Mouse (Mus musculus) forebrain, embryonic 10.5 days (tissue): ENCODE data around the gene Cetn4. TPM values are rescaled to one million over a fixed set of nuclear protein-coding genes. Genes with fewer than 3 reads are reported as not detected.

Source experiments
- DNase-seq: peaks from one replicate; pipeline ENCODE4 v3.0.0-alpha.2; 2017; ENCODE audit warnings: low spot score; ENCODE audit errors: extremely low spot score
- H3K27ac ChIP-seq: fragments of 300-500 bp; sonication (generic); 2 replicates; pipeline ENCODE4 v1.5.1; 2016; ENCODE audit warnings: mild to moderate bottlenecking
- H3K27me3 ChIP-seq: fragments of 300-500 bp; sonication (generic); 2 replicates; pipeline ENCODE4 v1.6.1; 2016; ENCODE audit warnings: mild to moderate bottlenecking; ENCODE audit not compliant: poor library complexity, severe bottlenecking
- H3K36me3 ChIP-seq: fragments of 300-500 bp; sonication (generic); replicated peaks from 2 replicates; pipeline ENCODE4 v1.6.1; 2016; ENCODE audit warnings: mild to moderate bottlenecking, moderate library complexity
- H3K4me1 ChIP-seq: fragments of 300-500 bp; sonication (generic); 2 replicates; pipeline ENCODE4 v1.6.1; 2016
- H3K4me3 ChIP-seq: fragments of 300-500 bp; sonication (generic); 2 replicates; pipeline ENCODE4 v1.5.1; 2016; ENCODE audit warnings: mild to moderate bottlenecking, moderate library complexity
- H3K9me3 ChIP-seq: fragments of 300-500 bp; sonication (generic); 2 replicates; pipeline ENCODE4 v1.6.1; 2016; ENCODE audit warnings: mild to moderate bottlenecking, moderate library complexity
- WGBS: fragments of 180-500 bp; shearing (Covaris S2); methylation state at CpG from one replicate; pipeline ENCODE4 v1.1.7; 2016; 5-methylcytosine and 5-hydroxymethylcytosine counted together
- polyA plus RNA-seq: library from polyadenylated mRNA; unstranded; fragments of >200 nt; fragmentation: Nextera tagmentation; extraction: Ambion mirVana; gene quantifications from 2 replicates; pipeline ENCODE4 v1.2.1, GENCODE M21; 2016

Gene Cetn4
- polyA plus RNA-seq, result 2.4 and 2.7 TPM in 2 replicates

DNA sequence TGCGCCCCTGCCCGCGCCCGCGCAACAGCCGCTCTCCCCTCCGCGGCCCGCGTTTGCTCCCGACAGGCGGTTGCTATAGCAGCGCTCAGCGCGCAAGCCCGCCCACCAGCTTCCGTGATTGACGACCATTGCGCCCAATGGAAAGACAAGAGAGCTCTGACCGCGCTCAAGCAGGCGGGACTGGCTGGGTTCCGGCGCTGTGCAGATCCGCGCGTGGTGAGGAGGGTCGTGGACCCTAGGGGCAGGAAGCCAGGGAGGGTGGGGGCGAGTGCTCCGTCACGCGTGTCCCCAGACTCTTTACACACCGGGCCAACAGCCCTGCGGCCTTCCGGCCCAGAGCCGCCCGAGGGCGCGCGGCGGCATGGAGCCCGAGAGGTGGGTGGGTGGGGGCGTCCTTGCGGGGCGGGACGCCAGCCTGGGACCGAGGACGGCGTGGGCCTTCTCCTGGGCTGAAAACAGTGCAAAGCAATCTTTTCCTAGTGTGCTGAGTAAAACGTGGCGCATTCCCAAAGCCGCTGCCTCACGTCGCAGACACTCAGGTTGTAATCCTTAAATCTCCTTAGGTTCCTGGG, at the start of gene Cetn4, which contains the start of gene Bbs12:
Gene Cetn4, minus strand, starts transcription at position 339 of the 572 bp plus-strand sequence.
Gene Bbs12, plus strand, starts transcription at position 185 of the 572 bp plus-strand sequence.
- peak within 1 kb of the TSS; percentile 98 for H3K27ac ChIP-seq
- no peaks in the 10 kb centered on the region; the same call in 1 of the 2 replicates for H3K36me3 ChIP-seq
- no peaks in the 10 kb centered on the region for H3K27me3 ChIP-seq
- H3K4me1 ChIP-seq, result peaks cover 19% of the 10 kb centered on the region
- no peaks in the 10 kb centered on the region for H3K9me3 ChIP-seq
- peak within 1 kb of the TSS; percentile 92 for H3K4me3 ChIP-seq
- DNase-seq, result peak; percentile 97
- WGBS, result under 1% methylated on average over 54 of the region's 54 CpGs

DNA sequence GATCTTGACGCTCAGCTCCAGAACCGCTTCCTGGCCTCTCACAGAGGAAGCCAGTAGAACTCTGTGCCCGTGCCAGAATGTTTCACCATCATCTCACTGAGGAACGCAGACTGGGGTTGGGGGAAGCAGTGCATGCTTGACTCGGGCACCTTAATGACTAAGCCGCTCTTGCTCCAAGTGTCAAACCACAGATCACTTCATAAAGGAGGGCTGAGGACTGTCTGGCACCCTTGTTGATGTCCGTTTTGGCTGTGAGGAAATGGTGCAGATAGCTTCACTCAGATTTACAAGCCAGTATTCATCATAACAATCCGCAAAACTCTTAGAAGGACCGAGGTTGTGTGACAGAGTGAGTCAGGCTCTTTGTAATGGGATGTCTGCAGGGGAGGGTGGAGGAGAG, 48.2 kb upstream of the Cetn4 start:
- Histone ChIP-seq H3K27me3 (no peaks in the 10 kb centered on the region), H3K36me3 (no peaks in the 10 kb centered on the region), H3K9me3 (no peaks in the 10 kb centered on the region), H3K4me3 (no peak overlapping the region), H3K27ac (no peak overlapping the region), H3K4me1 (no peaks in the 10 kb centered on the region)
- DNase-seq, result no peak
- WGBS, result 89% methylated on average over 9 of the region's 9 CpGs

DNA sequence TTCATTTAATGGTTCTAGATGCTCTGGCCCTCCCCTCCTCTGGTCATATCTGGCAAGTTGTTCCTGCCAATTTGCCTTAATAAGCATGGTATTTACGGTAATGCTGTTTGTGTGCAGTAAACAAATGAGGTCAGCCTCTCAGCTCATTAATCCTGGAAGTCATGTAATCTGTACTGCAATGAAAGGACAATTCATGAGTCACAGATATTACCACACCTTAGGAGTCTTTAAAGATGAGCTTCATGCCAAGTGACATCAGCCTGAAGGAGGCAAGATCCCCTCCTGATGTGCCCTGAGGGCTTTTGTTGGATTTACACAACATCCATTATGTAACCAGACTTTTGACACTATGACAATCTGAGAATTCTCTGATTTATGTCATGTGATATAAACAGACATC, 42.2 kb upstream of the Cetn4 start:
- Histone ChIP-seq H3K36me3 (no peaks in the 10 kb centered on the region), H3K4me3 (no peak overlapping the region), H3K4me1 (peaks cover 4% of the 10 kb centered on the region; the same call in 1 of the 2 replicates), H3K27ac (no peak overlapping the region), H3K9me3 (no peaks in the 10 kb centered on the region), H3K27me3 (peaks cover 17% of the 10 kb centered on the region)
- WGBS, result 90% methylated on average over 1 of the region's 1 CpGs
- no peak for DNase-seq

DNA sequence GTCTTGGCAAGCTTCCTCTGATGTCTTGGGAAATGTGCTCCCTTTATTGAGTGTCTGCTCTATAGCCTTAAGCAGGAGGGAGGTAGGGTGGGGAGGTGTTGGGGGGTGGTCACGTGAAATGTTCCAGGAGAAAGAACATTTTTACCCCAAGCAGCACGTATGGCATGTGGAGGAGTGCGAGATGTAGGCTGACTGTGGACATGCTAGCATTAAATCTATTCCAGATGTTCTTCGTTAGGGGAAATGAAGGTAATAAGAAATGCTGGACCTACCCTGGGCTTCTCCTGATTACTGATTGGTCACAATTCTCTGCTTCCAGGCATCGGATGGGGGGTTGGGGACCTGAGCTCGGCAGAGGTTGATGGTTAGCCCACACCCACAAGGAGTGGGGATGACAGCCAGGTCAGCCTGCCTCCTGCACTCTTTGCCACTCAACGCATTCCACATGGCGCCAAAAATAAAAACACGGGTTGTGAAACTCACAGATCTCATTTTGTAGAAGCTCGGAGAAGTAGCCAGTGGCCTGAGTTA, 41.5 kb upstream of the Cetn4 start:
- Histone ChIP-seq H3K4me1 (peaks cover 6% of the 10 kb centered on the region), H3K36me3 (no peaks in the 10 kb centered on the region), H3K27ac (no peak overlapping the region), H3K4me3 (no peak overlapping the region), H3K27me3 (peaks cover 25% of the 10 kb centered on the region), H3K9me3 (no peaks in the 10 kb centered on the region)
- no peak for DNase-seq
- WGBS, result 79% methylated on average over 10 of the region's 10 CpGs

DNA sequence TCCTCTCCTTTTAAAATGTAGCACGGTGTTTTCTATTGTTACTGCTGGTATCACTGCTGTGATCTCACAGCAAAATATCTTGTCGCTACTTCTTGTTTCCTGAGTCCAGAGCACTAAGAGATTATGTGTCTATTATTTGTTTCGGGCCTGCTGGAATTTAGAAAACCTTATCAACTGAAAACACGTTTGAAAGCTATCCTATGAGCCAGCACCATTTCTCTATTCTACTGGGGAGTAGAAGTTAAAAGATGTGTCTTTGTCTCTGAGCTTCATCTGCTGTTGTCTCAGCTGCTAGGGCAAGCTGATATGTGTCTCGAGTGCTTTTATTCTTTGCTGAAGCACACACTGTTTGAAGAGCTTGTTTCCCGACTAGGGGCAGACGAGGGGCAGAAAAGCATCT, 37.9 kb upstream of the Cetn4 start:
- Histone ChIP-seq H3K27ac (no peak overlapping the region), H3K36me3 (no peaks in the 10 kb centered on the region), H3K4me1 (peaks cover 21% of the 10 kb centered on the region), H3K9me3 (no peaks in the 10 kb centered on the region), H3K27me3 (peaks cover 51% of the 10 kb centered on the region), H3K4me3 (no peak overlapping the region)
- whole genome bisulfite sequencing, result 67% methylated on average over 7 of the region's 7 CpGs
- DNase-seq, result no peak

DNA sequence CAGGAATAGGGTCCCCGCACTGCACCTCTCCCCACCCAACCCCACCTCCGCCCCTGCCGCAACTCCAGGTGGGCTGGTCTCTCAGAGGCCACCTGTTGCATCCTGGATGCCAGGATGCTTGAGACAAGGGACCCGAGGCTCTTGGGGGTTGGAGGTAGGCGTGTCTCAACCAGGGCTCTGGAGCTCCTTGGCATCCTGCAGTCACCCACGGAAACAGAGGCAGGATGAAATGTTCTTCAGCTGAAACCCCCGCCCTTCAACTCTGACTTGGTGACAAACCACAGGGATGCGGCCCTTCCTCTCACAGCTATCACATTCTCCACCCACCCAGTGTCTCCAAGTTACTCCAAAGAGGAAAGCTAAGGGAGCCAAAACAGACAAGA, 36.6 kb upstream of the Cetn4 start:
- WGBS, result 6% methylated on average over 8 of the region's 8 CpGs
- no peaks in the 10 kb centered on the region for H3K9me3 ChIP-seq
- peak overlapping the region; percentile 87 for H3K4me3 ChIP-seq
- peaks cover 17% of the 10 kb centered on the region for H3K4me1 ChIP-seq
- H3K36me3 ChIP-seq, result no peaks in the 10 kb centered on the region
- H3K27me3 ChIP-seq, result peaks cover 54% of the 10 kb centered on the region
- peak; percentile 23 for DNase-seq
- peak overlapping the region; percentile 85 for H3K27ac ChIP-seq

DNA sequence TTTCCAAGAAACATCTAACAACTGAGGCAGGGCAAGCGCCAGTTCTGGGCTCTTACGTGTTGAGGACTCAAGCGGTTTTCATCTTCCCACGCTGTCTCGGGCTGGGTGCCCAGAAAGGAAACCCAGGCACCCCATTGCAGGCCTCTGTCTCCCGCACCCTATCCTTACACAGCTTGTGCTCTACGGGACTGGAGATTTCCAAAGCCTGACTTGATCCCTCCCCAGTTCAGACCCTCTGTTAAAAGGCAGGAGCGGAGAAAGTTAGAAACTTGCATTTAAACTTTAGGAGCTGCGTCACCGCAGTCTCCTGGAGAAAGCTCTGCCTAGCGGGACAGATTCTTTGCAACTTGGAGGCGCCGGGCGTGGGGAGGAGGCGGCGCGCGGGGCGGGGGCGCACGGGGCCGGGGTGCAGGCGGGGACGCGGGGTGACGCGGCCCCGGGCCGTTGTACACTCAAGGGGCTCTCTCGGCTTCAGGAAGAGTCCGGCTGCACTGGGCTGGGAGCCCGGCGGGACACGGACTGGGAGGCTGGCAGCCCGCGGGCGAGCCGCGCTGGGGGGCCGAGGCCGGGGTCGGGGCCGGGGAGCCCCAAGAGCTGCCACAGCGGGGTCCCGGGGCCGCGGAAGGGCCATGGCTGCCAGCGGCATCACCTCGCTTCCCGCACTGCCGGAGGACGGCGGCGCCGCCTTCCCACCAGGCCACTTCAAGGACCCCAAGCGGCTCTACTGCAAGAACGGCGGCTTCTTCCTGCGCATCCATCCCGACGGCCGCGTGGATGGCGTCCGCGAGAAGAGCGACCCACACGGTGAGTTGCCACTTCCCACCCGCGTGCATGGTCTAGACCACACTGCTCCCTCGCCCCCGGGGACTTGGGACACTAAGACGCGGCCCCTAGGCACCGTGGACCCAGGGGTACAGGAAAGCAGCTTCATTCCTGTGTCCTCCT, 36.0 kb upstream of the Cetn4 start, which contains the start of gene Fgf2:
Gene Fgf2, plus strand, starts transcription at position 126 of the 945 bp plus-strand sequence.
- peak; percentile 55 for DNase-seq
- H3K36me3 ChIP-seq, result no peaks in the 10 kb centered on the region
- peak within 1 kb of the TSS; percentile 85 for H3K27ac ChIP-seq
- H3K27me3 ChIP-seq, result peaks cover 54% of the 10 kb centered on the region
- under 1% methylated on average over 74 of the region's 75 CpGs for WGBS
- H3K4me1 ChIP-seq, result peaks cover 17% of the 10 kb centered on the region
- H3K9me3 ChIP-seq, result no peaks in the 10 kb centered on the region
- peak within 1 kb of the TSS; percentile 87 for H3K4me3 ChIP-seq

DNA sequence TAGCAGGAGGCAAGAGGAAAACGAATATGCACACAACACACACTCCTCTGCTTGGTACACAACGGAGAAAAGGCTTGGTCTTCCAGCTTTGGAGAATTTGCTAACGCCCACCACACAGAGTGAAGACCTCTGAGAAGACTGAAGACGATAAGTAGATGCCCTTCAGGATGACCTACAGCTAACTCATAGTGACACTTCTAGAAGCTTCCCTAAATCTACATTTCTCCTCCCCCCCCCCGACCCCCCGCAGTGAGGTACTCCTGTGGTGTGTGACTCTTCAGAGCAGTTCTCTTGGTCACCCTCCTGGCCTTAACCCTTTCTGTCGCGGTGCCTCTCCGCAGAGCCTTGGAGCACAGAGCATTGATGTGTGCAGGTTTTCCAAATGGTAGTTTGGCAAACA, 35.2 kb upstream of the Cetn4 start:
- H3K27ac ChIP-seq, result no peak overlapping the region
- DNase-seq, result no peak
- H3K9me3 ChIP-seq, result no peaks in the 10 kb centered on the region
- no peaks in the 10 kb centered on the region for H3K36me3 ChIP-seq
- H3K27me3 ChIP-seq, result peaks cover 54% of the 10 kb centered on the region
- H3K4me3 ChIP-seq, result peak overlapping the region; percentile 87
- WGBS, result 28% methylated on average over 9 of the region's 9 CpGs
- H3K4me1 ChIP-seq, result peaks cover 17% of the 10 kb centered on the region

DNA sequence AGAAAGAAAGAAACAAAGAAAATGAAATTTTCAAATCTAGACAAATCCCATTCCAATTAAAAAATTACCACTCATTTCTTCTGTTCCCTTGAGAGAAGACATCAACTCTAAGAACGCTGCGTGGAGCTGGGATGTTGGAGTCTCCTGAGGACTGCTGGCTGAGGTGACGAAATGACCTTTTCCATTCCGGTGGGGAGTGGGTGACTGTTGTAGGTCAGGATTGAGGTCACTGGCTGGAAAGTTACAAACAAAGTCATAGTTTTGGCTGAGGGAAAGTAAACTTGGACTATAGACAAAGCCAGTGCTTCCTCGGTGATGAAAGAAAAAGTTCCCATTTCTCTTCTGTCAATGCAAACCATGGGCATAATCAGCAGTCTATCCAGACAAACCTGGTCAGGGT, 30.3 kb upstream of the Cetn4 start:
- Histone ChIP-seq H3K4me3 (no peak overlapping the region), H3K9me3 (no peaks in the 10 kb centered on the region), H3K4me1 (peaks cover 3% of the 10 kb centered on the region), H3K27ac (no peak overlapping the region), H3K27me3 (peaks cover 18% of the 10 kb centered on the region), H3K36me3 (no peaks in the 10 kb centered on the region)
- no peak for DNase-seq
- 77% methylated on average over 5 of the region's 5 CpGs for WGBS

DNA sequence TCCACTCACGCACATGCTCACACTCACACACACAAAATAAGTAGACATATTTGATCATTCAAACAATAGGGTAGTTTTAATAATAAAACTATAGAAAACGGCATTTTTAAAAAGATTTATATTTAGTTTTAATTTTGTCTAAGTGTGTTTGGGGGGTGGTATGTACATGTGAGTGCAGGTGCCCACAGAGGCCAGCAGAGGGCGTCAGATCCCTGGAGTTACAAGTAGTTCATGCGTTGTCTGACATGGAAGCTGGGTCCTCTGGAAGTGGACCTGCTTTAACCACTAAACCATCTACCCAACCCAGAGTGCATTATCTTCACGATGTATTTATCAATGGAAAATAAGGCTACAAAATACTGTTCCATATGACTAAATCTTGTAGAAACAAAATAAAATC, 28.6 kb upstream of the Cetn4 start:
- Histone ChIP-seq H3K27ac (no peak overlapping the region), H3K4me3 (no peak overlapping the region), H3K9me3 (no peaks in the 10 kb centered on the region), H3K27me3 (peaks cover 4% of the 10 kb centered on the region), H3K4me1 (no peaks in the 10 kb centered on the region), H3K36me3 (no peaks in the 10 kb centered on the region)
- 59% methylated on average over 5 of the region's 5 CpGs for WGBS
- no peak for DNase-seq

DNA sequence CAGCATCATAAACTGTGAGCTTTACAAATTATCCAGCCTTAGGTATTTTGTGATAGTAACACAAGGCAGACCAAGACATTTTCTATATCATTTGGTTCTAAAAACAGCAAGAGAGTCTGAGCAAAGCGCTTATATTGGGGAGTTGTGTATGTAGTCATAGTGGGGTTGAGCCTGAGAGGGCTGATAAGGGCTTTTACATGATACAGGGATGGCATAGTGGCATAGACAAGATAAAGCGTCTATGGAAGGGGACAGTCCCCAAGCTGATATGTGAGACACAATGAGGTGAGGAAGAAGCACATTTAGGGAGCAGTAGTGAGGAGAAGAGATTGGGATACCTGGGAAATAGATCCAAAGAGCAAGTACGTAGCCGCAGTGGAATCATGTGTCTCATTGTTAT, 21.5 kb upstream of the Cetn4 start:
- no peak overlapping the region for H3K27ac ChIP-seq
- no peaks in the 10 kb centered on the region for H3K36me3 ChIP-seq
- H3K4me1 ChIP-seq, result no peaks in the 10 kb centered on the region
- H3K4me3 ChIP-seq, result no peak overlapping the region
- 92% methylated on average over 4 of the region's 4 CpGs for WGBS
- no peaks in the 10 kb centered on the region for H3K9me3 ChIP-seq
- no peak for DNase-seq
- H3K27me3 ChIP-seq, result no peaks in the 10 kb centered on the region

DNA sequence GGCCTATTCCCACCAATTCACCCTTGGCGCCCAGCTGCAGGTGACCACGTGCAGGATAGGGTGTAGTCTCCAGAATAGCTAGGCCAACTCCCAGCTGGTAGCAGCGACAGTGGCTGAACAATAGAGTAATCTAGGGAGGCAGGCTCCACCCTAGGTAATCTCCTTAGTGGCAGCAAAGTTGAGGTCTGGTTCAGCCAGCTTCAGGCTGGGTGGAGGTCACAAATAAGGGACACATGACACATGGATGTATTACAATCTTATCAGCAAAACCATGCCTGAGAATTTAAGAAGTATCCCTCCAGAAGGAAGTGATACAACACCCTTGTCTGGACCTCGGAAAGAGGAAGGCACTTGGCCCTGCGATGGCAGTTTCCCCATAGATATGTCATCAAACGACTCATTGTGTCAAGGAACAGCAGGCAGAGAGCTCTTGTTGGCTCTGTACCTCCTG, 19.5 kb upstream of the Cetn4 start:
- 66% methylated on average over 6 of the region's 6 CpGs for WGBS
- H3K4me1 ChIP-seq, result no peaks in the 10 kb centered on the region
- H3K36me3 ChIP-seq, result no peaks in the 10 kb centered on the region
- no peaks in the 10 kb centered on the region for H3K9me3 ChIP-seq
- H3K27me3 ChIP-seq, result no peaks in the 10 kb centered on the region
- no peak overlapping the region for H3K27ac ChIP-seq
- no peak overlapping the region for H3K4me3 ChIP-seq
- DNase-seq, result no peak

DNA sequence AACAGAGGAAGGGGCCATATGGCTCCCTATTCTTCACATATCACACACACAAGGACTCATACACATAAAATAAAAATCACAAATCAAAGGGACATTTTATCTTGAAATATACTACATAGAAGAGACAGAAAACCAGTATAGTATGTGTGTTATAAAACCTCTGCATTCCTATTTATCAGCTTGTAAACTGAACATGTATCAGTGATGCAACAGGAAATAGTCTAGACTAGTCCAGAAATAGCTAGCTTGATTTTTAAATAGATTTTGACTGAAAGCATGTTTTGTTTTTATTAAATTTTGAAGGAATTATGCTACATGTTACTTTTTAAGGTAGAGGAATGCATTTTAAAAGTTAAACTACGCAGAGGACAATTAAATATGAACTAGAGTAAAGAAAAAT, 17.5 kb upstream of the Cetn4 start:
- no peak for DNase-seq
- no peak overlapping the region for H3K4me3 ChIP-seq
- no peak overlapping the region for H3K27ac ChIP-seq
- no peaks in the 10 kb centered on the region for H3K9me3 ChIP-seq
- no peaks in the 10 kb centered on the region for H3K36me3 ChIP-seq
- no peaks in the 10 kb centered on the region for H3K27me3 ChIP-seq
- WGBS, result 92% methylated on average over 1 of the region's 1 CpGs
- no peaks in the 10 kb centered on the region for H3K4me1 ChIP-seq
